In the genomic region with DNA sequence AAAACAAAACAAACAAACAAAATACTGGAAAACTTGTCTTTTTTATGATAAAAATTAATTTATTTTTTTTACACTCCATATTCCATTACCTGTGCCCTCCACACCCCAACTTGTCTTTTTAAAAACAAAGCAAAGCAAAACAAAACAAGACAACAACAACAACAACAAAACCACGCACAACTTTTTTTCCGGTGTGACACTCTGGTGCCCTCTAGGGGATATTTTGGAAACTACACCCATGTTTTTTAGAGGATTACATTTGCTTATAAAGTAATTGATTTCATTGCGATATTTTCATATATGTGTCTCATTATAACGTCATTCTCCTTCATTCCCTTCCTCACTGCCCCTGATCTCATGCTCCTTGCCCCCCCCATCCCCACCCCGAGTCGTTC, we compare ENCODE assay signal across 12 mouse cellular contexts. TPM values are rescaled to one million over a fixed set of nuclear protein-coding genes. Genes with fewer than 3 reads are reported as not detected.
DNase-seq lines count a peak whose midpoint lies in the region; ATAC-seq lines count a peak whose summit lies in the region.
"Had no signal": no experiment of that assay in that cellular context is flagged by ENCODE, and none has a peak within 500 bp of the region (broad histone marks: within the 10 kb centered on the region; RNA-seq: fewer than 3 reads in every experiment).

No protein-coding gene starts in this region.

- no peaks in the 10 kb centered on the region for H3K36me3 ChIP-seq in midbrain, embryonic 11.5 days (ENCODE audit: control insufficient read depth, insufficient read depth, low read length)
- H3K36me3 ChIP-seq in midbrain, embryonic 16.5 days (ENCODE audit: control insufficient read depth, insufficient read depth, low read length): no peaks in the 10 kb centered on the region
- H3K36me3 ChIP-seq: hindbrain, embryonic 15.5 days; liver, embryonic 15.5 days had no signal

- WGBS in midbrain, embryonic 11.5 days: 31% methylated on average over 6 of the region's 6 CpGs
- 25% methylated on average over 6 of the region's 6 CpGs for WGBS in midbrain, embryonic 16.5 days

- DNase-seq in gastrocnemius, adult 18-20 months (ENCODE audit: low spot score): peak; percentile 43
- no peak for DNase-seq in gastrocnemius, postnatal 25 days
- peak; percentile 92 for DNase-seq in midbrain, embryonic 11.5 days (ENCODE audit: low spot score, missing footprints)
- peak; percentile 54 for DNase-seq in adipocyte (ENCODE audit: low spot score)
- peak; percentile 75 for DNase-seq in retina, embryonic 14.5 days (ENCODE audit: low spot score)
- no peak for DNase-seq in layer of hippocampus, postnatal 36 days
- no peak for DNase-seq in thymus, postnatal 36 days
- DNase-seq: right cerebral cortex, postnatal 14 days had no signal

- no peak overlapping the region for H3K4me3 ChIP-seq in midbrain, embryonic 11.5 days (ENCODE audit: low read depth, low read length)
- no peak overlapping the region for H3K4me3 ChIP-seq in midbrain, embryonic 16.5 days (ENCODE audit: low read depth, low read length)
- H3K4me3 ChIP-seq: erythroblast, embryonic 14.5 days; hindbrain, embryonic 15.5 days; liver, embryonic 15.5 days had no signal

- no peak overlapping the region for H3K27ac ChIP-seq in midbrain, embryonic 11.5 days (ENCODE audit: low read depth, low read length)
- H3K27ac ChIP-seq in midbrain, embryonic 16.5 days (ENCODE audit: low read length): no peak overlapping the region
- H3K27ac ChIP-seq: hindbrain, embryonic 15.5 days; liver, embryonic 15.5 days had no signal

- no peak overlapping the region for H3K4me2 ChIP-seq in midbrain, embryonic 11.5 days
- H3K4me2 ChIP-seq in midbrain, embryonic 16.5 days (ENCODE audit: low read length): no peak overlapping the region
- H3K4me2 ChIP-seq: hindbrain, embryonic 15.5 days; liver, embryonic 15.5 days had no signal

- H3K9me3 ChIP-seq in midbrain, embryonic 11.5 days (ENCODE audit: control insufficient read depth, low read length): no peaks in the 10 kb centered on the region
- no peaks in the 10 kb centered on the region for H3K9me3 ChIP-seq in midbrain, embryonic 16.5 days (replicated peaks; ENCODE audit: control insufficient read depth, low read length, poor library complexity, severe bottlenecking)
- H3K9me3 ChIP-seq: hindbrain, embryonic 15.5 days; liver, embryonic 15.5 days had no signal

- no peaks in the 10 kb centered on the region for H3K27me3 ChIP-seq in midbrain, embryonic 11.5 days (ENCODE audit: control insufficient read depth, insufficient read depth, low read length)
- no peaks in the 10 kb centered on the region for H3K27me3 ChIP-seq in midbrain, embryonic 16.5 days (ENCODE audit: control insufficient read depth, insufficient read depth, low read depth, low read length)
- H3K27me3 ChIP-seq: hindbrain, embryonic 15.5 days; liver, embryonic 15.5 days had no signal

- no peaks in the 10 kb centered on the region for H3K4me1 ChIP-seq in midbrain, embryonic 11.5 days (ENCODE audit: control insufficient read depth, insufficient read depth, low read length)
- no peaks in the 10 kb centered on the region for H3K4me1 ChIP-seq in midbrain, embryonic 16.5 days (ENCODE audit: control insufficient read depth, insufficient read depth, low read length)
- H3K4me1 ChIP-seq: hindbrain, embryonic 15.5 days had no signal

- H3K9ac ChIP-seq in midbrain, embryonic 11.5 days (ENCODE audit: low read length): no peak overlapping the region
- no peak overlapping the region for H3K9ac ChIP-seq in midbrain, embryonic 16.5 days (ENCODE audit: low read depth, low read length)
- H3K9ac ChIP-seq: hindbrain, embryonic 15.5 days; liver, embryonic 15.5 days had no signal

- no peak; the same call in 1 of the 2 replicates for ATAC-seq in midbrain, embryonic 11.5 days (ENCODE audit: low FRiP score)
- ATAC-seq in midbrain, embryonic 16.5 days: no peak

RNA-seq across cellular contexts. Expression of gene Ston2, which starts 11.2 kb away (rescaled TPM):
- total RNA-seq in gastrocnemius, adult 18-20 months (2021): 10 to 100 TPM; 69.6 to 75.4 TPM
- 10 to 100 TPM; 37.9 to 46.2 TPM for total RNA-seq in gastrocnemius, postnatal 25 days (2021)
- polyA plus RNA-seq in midbrain, embryonic 11.5 days (2014; fragmentation: Nextera tagmentation; extraction: Ambion mirVana): 7.2 and 8.4 TPM in 2 replicates
- 5.2 and 5.6 TPM in 2 replicates for polyA plus RNA-seq in midbrain, embryonic 16.5 days (2015; fragmentation: Nextera tagmentation; extraction: Ambion mirVana)
- total RNA-seq in layer of hippocampus, postnatal 36 days (2021): 10 to 100 TPM; 30.8 to 35.6 TPM

RNA-seq across cellular contexts. Expression of gene Sel1l, which starts 49.6 kb away (rescaled TPM):
- total RNA-seq in gastrocnemius, adult 18-20 months (2021): 10 to 100 TPM; 46.1 to 46.4 TPM
- total RNA-seq in gastrocnemius, postnatal 25 days (2021): 10 to 100 TPM; 38.8 to 40.7 TPM
- polyA plus RNA-seq in midbrain, embryonic 11.5 days (2014; fragmentation: Nextera tagmentation; extraction: Ambion mirVana): 73.9 and 82.8 TPM in 2 replicates
- polyA plus RNA-seq in midbrain, embryonic 16.5 days (2015; fragmentation: Nextera tagmentation; extraction: Ambion mirVana): 103 and 113 TPM in 2 replicates
- total RNA-seq in layer of hippocampus, postnatal 36 days (2021): 100 to 1,000 TPM; 187 to 204 TPM

Comparison
In these comparisons a context has a peak if more than half of its experiments do, and no peak if none do; other contexts are left out.
1. DNase-seq: peak in gastrocnemius, adult 18-20 months (single experiment), midbrain, embryonic 11.5 days (single experiment), adipocyte (single experiment) and retina, embryonic 14.5 days (single experiment); none in gastrocnemius, postnatal 25 days (single experiment), layer of hippocampus, postnatal 36 days (0 of 2) and thymus, postnatal 36 days (0 of 2).